Mouse (Mus musculus): ENCODE results near the gene Ctcf.

- TF ChIP-seq MAFK (IDR thresholded peaks at IDR 0.05; ENCODE audit: insufficient read depth, low read depth, low read length) = no peak
- TF ChIP-seq ZC3H11A (IDR thresholded peaks at IDR 0.05; ENCODE audit: borderline replicate concordance, low read depth, low read length) = no peak
Measured at GRCm38 (mm10) chr8:105715042-105715441, 78.7 kb downstream of the Ctcf start.

Measured in ES-E14 (cell line).